Mouse (Mus musculus) lung, postnatal 0 days (tissue): ENCODE measurements at regions not wholly inside any gene's neighbourhood (a gene's known extent, or its start where the extent isn't known, plus 50 kb on each side); places are given as distances from the start of the nearest gene placed in this dataset.
A peak's percentile ranks its signal among the peaks of the same experiment; 100 is the strongest.

Experiments
- ATAC-seq: fragments of 200-750 bp; cut with Nextera tagmentation; 2 replicates; pipeline ENCODE4 v1.8.0; 2017; ENCODE audit warnings: moderate library complexity
- DNase-seq: peaks from one replicate; pipeline ENCODE4 v3.0.0-alpha.2; 2016; ENCODE audit warnings: low spot score
- H3K27ac ChIP-seq: fragments of 300-500 bp; sonication (generic); 2 replicates; pipeline ENCODE4 v1.5.1; 2014; ENCODE audit warnings: antibody characterized with exemption, mild to moderate bottlenecking, low read length, mixed read lengths
- H3K27me3 ChIP-seq: fragments of 300-500 bp; sonication (generic); replicated peaks from 2 replicates; pipeline ENCODE4 v1.6.1; 2014; ENCODE audit warnings: low read length, mixed read lengths; ENCODE audit not compliant: insufficient read depth
- H3K36me3 ChIP-seq: fragments of 300-500 bp; sonication (generic); 2 replicates; pipeline ENCODE4 v1.6.1; 2014; ENCODE audit warnings: low read length, mixed read lengths; ENCODE audit not compliant: insufficient read depth
- H3K4me1 ChIP-seq: fragments of 300-500 bp; sonication (generic); 2 replicates; pipeline ENCODE4 v1.6.1; 2014; ENCODE audit warnings: antibody characterized with exemption, low read depth, low read length, mixed read lengths; ENCODE audit not compliant: insufficient read depth
- H3K4me2 ChIP-seq: fragments of 300-500 bp; sonication (generic); replicated peaks from 2 replicates; pipeline ENCODE4 v1.6.1; 2014; ENCODE audit warnings: low read depth, mild to moderate bottlenecking, low read length, moderate library complexity, mixed read lengths
- H3K4me3 ChIP-seq: fragments of 300-500 bp; sonication (generic); 2 replicates; pipeline ENCODE4 v1.5.1; 2014; ENCODE audit warnings: low read depth, low read length
- H3K9ac ChIP-seq: fragments of 300-500 bp; sonication (generic); replicated peaks from 2 replicates; pipeline ENCODE4 v1.6.1; 2014; ENCODE audit warnings: low read depth, mild to moderate bottlenecking
- H3K9me3 ChIP-seq: fragments of 300-500 bp; sonication (generic); 2 replicates; pipeline ENCODE4 v1.6.1; 2016; ENCODE audit warnings: low read length, mixed read lengths
- CTCF ChIP-seq: IDR thresholded peaks from 2 replicates; pipeline ENCODE4 v1.5.1; 2016; ENCODE audit warnings: antibody characterized with exemption, mild to moderate bottlenecking
- EP300 ChIP-seq: IDR thresholded peaks from 2 replicates; pipeline ENCODE4 v1.6.1; 2016; ENCODE audit warnings: antibody characterized with exemption, mild to moderate bottlenecking, control low read depth
- WGBS: fragments of 180-500 bp; shearing (Covaris S2); extraction: QIAGEN DNeasy Blood & Tissue Kit; methylation state at CpG from one replicate; pipeline ENCODE4 v1.1.7; 2014; 5-methylcytosine and 5-hydroxymethylcytosine counted together

DNA sequence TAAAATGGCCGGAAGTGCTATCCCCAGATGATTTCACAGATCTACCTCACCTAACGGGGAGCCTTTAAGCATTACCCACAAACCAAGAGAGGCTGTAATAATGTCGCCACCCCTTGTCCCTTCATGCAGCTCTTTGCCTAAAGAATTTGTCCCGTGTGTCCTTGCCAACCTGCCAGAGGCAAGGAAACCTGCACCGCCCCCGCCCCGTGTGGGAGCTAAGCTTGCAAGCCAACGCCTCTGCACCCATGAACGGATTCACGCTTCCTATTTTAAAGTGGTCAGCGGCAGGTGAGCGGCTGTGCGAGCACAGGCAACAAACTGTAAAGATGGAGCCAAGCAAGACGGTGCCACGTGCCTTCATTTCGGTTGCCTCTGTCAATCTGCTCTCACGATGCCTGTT lies 63.1 kb downstream of the Gm11011 start:
- no peaks in the 10 kb centered on the region for H3K4me1 ChIP-seq
- ATAC-seq (no peak), DNase-seq (no peak)
- 75% methylated on average over 17 of the region's 17 CpGs for WGBS
- no peak overlapping the region for H3K9ac ChIP-seq
- H3K4me3 ChIP-seq, result no peak overlapping the region
- H3K4me2 ChIP-seq, result no peak overlapping the region
- H3K27ac ChIP-seq, result no peak overlapping the region
- no peak for TF ChIP-seq CTCF
- no peak for TF ChIP-seq EP300
- H3K9me3 ChIP-seq, result no peaks in the 10 kb centered on the region
- H3K36me3 ChIP-seq, result no peaks in the 10 kb centered on the region
- H3K27me3 ChIP-seq, result no peaks in the 10 kb centered on the region

DNA sequence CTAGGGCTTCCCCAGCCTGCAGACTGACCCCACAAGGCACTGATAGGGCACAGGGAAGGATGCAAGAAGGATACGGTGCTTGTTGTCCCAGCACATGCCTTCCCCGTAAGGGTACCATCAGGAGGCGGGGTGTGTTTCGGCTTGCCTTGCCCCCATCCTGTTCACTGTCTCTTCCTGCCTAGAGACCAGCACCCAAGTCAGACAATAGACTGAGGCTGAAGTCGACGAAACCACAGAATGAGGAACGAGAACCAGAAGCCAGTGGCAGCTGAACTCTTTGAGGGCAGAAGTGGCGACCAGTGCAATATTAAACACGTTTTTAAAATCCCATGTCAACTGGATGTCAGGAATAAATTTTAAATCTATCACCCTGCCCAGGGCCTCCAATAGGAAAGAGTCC lies 67.6 kb downstream of the Gm11011 start:
- no peak overlapping the region for H3K4me3 ChIP-seq
- no peak overlapping the region for H3K27ac ChIP-seq
- H3K27me3 ChIP-seq, result no peaks in the 10 kb centered on the region
- no peaks in the 10 kb centered on the region for H3K9me3 ChIP-seq
- H3K4me1 ChIP-seq, result no peaks in the 10 kb centered on the region
- no peak overlapping the region for H3K9ac ChIP-seq
- ATAC-seq (no peak), DNase-seq (no peak)
- no peak overlapping the region for H3K4me2 ChIP-seq
- TF ChIP-seq EP300 (no peak), CTCF (no peak)
- WGBS, result 58% methylated on average over 9 of the region's 9 CpGs
- H3K36me3 ChIP-seq, result no peaks in the 10 kb centered on the region

DNA sequence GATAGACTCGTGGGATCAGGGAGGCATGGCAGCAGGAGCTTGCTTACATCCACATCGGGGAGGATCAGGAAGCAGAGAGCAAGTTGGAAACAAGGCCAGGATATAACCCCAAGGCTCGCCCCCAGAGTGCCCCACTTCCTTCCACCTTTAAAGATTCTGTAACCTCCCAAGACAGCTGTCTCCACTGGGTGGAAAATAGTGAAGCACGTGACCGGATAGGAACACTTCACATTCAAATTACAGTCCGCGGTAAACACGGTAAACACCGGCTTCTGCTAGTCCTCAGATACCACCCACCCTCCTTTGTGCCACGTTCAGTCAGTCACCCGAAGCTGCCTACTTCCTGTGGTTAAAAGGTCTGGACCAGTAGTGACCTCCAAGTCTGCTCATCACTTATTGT lies 72.2 kb downstream of the Gm11011 start:
- Histone ChIP-seq H3K9ac (no peak overlapping the region), H3K27ac (no peak overlapping the region), H3K9me3 (no peaks in the 10 kb centered on the region), H3K4me3 (no peak overlapping the region), H3K36me3 (no peaks in the 10 kb centered on the region), H3K4me2 (0 out of 2 replicates have a peak overlapping the region, but pooled peaks have one; percentile 8), H3K4me1 (no peaks in the 10 kb centered on the region), H3K27me3 (no peaks in the 10 kb centered on the region)
- 53% methylated on average over 11 of the region's 11 CpGs for WGBS
- ATAC-seq (no peak), DNase-seq (no peak)
- TF ChIP-seq EP300 (no peak), CTCF (no peak)

DNA sequence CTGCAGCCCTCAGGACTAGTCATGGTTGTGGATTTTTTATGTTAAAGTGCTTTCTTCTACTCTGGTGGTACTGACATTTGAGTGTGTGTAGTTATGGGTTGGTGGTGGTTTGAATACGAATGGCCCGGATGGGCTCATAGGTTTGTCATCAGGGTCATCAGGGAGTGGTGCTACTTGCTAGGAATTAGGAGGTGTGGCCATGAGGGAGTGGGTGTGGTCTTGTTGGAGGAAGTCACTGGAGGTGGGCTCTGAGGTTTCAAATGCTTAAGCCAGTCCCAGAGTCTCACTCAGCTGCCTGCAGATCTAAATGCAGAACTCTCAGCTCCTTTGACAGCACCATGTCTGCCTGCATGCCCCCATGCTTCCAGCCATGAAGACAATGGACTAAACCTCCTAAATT lies 76.8 kb downstream of the Gm11011 start:
- H3K36me3 ChIP-seq, result no peaks in the 10 kb centered on the region
- ATAC-seq (no peak), DNase-seq (no peak)
- H3K4me3 ChIP-seq, result no peak overlapping the region
- no peak overlapping the region for H3K9ac ChIP-seq
- H3K27ac ChIP-seq, result no peak overlapping the region
- no peak for TF ChIP-seq EP300
- TF ChIP-seq CTCF, result no peak
- no peaks in the 10 kb centered on the region for H3K9me3 ChIP-seq
- 91% methylated on average over 2 of the region's 2 CpGs for WGBS
- H3K4me1 ChIP-seq, result no peaks in the 10 kb centered on the region
- no peaks in the 10 kb centered on the region for H3K27me3 ChIP-seq
- no peak overlapping the region for H3K4me2 ChIP-seq

DNA sequence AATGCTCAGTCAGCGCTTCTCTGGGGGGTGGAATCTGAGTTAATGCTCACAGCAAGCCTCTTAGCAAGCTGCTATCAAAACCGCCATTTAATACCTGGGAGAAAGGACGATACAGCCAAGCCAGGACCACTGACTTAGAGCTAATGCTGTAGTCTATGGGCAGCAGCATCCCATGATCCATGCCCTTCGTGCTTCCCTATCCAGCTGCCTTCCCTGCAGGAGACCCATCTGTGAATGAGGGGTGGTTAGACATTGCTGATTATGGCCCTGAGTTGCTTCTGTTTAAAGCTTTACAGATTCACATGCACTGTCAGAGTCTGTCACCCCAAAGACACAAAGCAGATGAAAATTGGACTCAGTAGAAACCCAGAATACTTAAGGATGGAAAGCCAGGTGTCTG lies 78.1 kb downstream of the Gm11011 start:
- WGBS, result 94% methylated on average over 4 of the region's 4 CpGs
- Histone ChIP-seq H3K27me3 (no peaks in the 10 kb centered on the region), H3K4me1 (no peaks in the 10 kb centered on the region), H3K36me3 (no peaks in the 10 kb centered on the region), H3K4me3 (no peak overlapping the region), H3K9ac (no peak overlapping the region), H3K9me3 (no peaks in the 10 kb centered on the region), H3K4me2 (no peak overlapping the region), H3K27ac (no peak overlapping the region)
- ATAC-seq, result no peak
- TF ChIP-seq EP300 (no peak), CTCF (no peak)
- no peak for DNase-seq

DNA sequence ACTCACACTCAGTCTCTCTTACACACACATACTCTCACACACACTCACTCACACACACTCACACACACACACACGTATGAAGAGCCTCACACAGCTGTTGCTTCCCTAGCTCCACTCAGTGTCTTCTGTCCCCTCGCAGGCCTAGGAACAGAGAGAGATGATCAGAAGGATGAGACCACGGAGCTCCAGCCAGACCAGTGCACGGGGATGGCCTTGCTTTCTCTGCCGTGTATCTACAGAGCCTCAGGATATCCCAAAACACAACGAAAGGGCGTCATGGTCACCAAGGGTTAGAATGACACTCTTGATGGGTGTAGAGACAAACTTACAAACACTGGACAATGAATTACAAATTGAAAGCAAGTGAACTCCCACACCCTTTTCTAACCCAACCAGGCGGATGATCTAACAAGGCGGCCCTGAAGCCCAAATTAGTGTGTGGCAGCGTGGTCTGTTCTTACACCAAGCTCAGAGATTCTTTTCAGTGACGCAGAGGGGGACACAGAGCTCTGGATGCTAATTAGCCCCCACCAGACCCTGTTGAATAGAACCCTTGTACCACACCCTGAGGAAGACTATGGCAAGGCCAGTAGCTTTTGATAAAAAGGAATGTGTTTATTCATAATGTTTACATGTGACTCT lies 83.0 kb downstream of the Gm11011 start:
- Histone ChIP-seq H3K4me1 (no peaks in the 10 kb centered on the region), H3K4me2 (no peak overlapping the region), H3K9ac (no peak overlapping the region), H3K27me3 (no peaks in the 10 kb centered on the region), H3K27ac (no peak overlapping the region), H3K4me3 (no peak overlapping the region), H3K9me3 (no peaks in the 10 kb centered on the region), H3K36me3 (no peaks in the 10 kb centered on the region)
- TF ChIP-seq CTCF (no peak), EP300 (no peak)
- DNase-seq, result no peak
- 95% methylated on average over 11 of the region's 11 CpGs for WGBS
- no peak for ATAC-seq

DNA sequence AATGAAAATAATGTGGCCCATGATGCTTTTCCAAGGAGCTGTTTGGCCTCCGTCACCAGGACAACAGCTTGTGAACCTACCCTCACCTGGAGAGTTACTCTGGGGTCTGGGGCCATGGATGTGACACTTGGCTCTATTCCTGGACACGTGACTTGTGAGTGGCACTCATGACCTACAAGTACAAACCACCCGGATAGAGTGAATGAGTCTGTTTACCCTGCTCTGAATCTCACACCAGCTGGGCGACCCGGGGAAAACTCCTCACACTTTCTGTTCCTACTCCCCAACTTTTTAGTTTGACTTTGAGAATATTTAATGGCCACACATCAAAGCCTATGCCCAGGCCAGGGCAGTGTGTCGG lies 84.0 kb downstream of the Gm11011 start:
- Histone ChIP-seq H3K27me3 (no peaks in the 10 kb centered on the region), H3K4me1 (no peaks in the 10 kb centered on the region), H3K9me3 (no peaks in the 10 kb centered on the region), H3K4me2 (no peak overlapping the region), H3K9ac (no peak overlapping the region), H3K27ac (no peak overlapping the region), H3K4me3 (no peak overlapping the region), H3K36me3 (no peaks in the 10 kb centered on the region)
- DNase-seq, result no peak
- TF ChIP-seq EP300, result no peak
- no peak for TF ChIP-seq CTCF
- 48% methylated on average over 6 of the region's 6 CpGs for WGBS
- ATAC-seq, result peak; percentile 33; the same call in 1 of the 2 replicates
